Mouse (Mus musculus) thymus, postnatal 4 days (tissue): Measurements from ENCODE around the gene Tnnt2.

Experiments
- DNase-seq: peaks from one replicate; pipeline ENCODE4 v3.0.0; 2021

Gene Tnnt2

GRCm38 (mm10) chr1:135820071-135820470 lies 16.1 kb upstream of the Tnnt2 start:
- DNase-seq = no peak

GRCm38 (mm10) chr1:135820736-135821364 lies 15.3 kb upstream of the Tnnt2 start:
- DNase-seq = no peak

- no peak for DNase-seq
Measured at GRCm38 (mm10) chr1:135821780-135822179, 14.4 kb upstream of the Tnnt2 start.

GRCm38 (mm10) chr1:135828918-135829317 lies 7.2 kb upstream of the Tnnt2 start:
- DNase-seq = peak; percentile 66

GRCm38 (mm10) chr1:135834206-135834859 lies 1.8 kb upstream of the Tnnt2 start:
- DNase-seq = peak; percentile 64

- no peak for DNase-seq
Measured at GRCm38 (mm10) chr1:135834983-135835382, 1.2 kb upstream of the Tnnt2 start.

GRCm38 (mm10) chr1:135838626-135839025 lies 2.5 kb downstream of the Tnnt2 start:
- DNase-seq = no peak

- no peak for DNase-seq
Measured at GRCm38 (mm10) chr1:135839065-135839464, 2.9 kb downstream of the Tnnt2 start.

- no peak for DNase-seq
Measured at GRCm38 (mm10) chr1:135840675-135841395, 4.7 kb downstream of the Tnnt2 start.

GRCm38 (mm10) chr1:135843519-135844262 lies 7.5 kb downstream of the Tnnt2 start:
- DNase-seq = no peak

GRCm38 (mm10) chr1:135844481-135844880 lies 8.3 kb downstream of the Tnnt2 start:
- no peak for DNase-seq

GRCm38 (mm10) chr1:135846632-135847031 lies 10.5 kb downstream of the Tnnt2 start:
- DNase-seq = no peak

GRCm38 (mm10) chr1:135847139-135847562 lies 11.0 kb downstream of the Tnnt2 start:
- peak; percentile 69 for DNase-seq

- no peak for DNase-seq
Measured at GRCm38 (mm10) chr1:135847611-135848351, 11.6 kb downstream of the Tnnt2 start.

GRCm38 (mm10) chr1:135850722-135851512 lies 14.8 kb downstream of the Tnnt2 start:
- peak; percentile 48 for DNase-seq

- no peak for DNase-seq
Measured at GRCm38 (mm10) chr1:135852044-135852756, 16.0 kb downstream of the Tnnt2 start.

GRCm38 (mm10) chr1:135853200-135853599 lies 17.0 kb downstream of the Tnnt2 start:
- DNase-seq = no peak

GRCm38 (mm10) chr1:135854591-135855343 lies 18.6 kb downstream of the Tnnt2 start:
- no peak for DNase-seq

- no peak for DNase-seq
Measured at GRCm38 (mm10) chr1:135855344-135855687, 19.2 kb downstream of the Tnnt2 start.

GRCm38 (mm10) chr1:135856070-135856469 lies 19.9 kb downstream of the Tnnt2 start:
- DNase-seq = no peak
